Mouse (Mus musculus): Measurements from ENCODE around the gene Fbp1. TPM values are rescaled to one million over a fixed set of nuclear protein-coding genes. Genes with fewer than 3 reads are reported as not detected.

The Fbp1 gene
- polyA plus RNA-seq, 1 experiment from 2014 or later = not detected

DNA sequence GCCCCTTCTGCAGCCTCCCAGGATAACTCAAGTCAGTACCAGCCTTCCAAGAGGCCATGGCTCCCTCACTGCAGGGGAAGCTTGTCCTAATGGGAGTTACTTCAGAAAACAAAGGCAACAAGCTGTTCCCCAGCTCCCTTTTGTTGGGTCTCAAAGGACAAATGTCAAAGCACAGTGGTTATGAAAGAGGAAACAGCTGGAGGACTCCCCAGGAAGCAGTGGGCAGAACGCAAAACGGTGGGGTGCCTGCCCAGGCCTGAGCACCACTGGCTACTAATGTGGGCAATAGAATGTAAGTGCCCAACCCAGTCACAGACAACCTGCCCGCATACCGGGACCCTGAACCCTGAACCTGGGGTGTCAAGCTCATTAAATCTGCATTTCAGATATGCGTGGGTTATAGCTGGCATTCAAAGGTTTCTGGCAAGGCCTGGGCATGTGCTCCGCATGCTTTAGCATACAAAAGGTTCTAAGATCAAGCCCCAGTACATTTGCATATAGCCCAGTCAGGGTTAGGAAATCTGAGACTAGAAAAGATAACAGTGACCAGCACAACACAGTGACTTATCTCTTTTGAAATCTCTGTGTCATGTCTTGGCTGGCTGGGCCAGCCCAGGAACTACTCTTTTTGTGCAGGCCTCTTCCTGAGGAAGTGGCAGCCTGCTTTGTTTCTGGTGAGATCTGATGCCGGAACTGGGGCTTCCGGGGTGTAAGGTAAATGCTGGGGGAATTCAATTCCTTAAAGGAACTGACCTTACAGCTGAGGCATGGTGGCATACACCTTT lies 8.1 kb downstream of the Fbp1 start:
- H3K36me3 ChIP-seq (ENCODE audit: control insufficient read depth, insufficient read depth, low read length) = no peaks in the 10 kb centered on the region
- no peaks in the 10 kb centered on the region for H3K27me3 ChIP-seq (ENCODE audit: control insufficient read depth, insufficient read depth, low read length)
- H3K4me1 ChIP-seq (replicated peaks; ENCODE audit: control insufficient read depth, insufficient read depth, low read length) = 0 out of 2 replicates have a peak, but pooled peaks cover 2% of the 10 kb centered on the region
- H3K4me3 ChIP-seq (ENCODE audit: low read depth, low read length) = no peak overlapping the region
- H3K4me2 ChIP-seq (replicated peaks; ENCODE audit: low read depth, low read length) = no peak overlapping the region
- H3K27ac ChIP-seq (ENCODE audit: low read depth, low read length) = no peak overlapping the region
- DNase-seq (ENCODE audit: low spot score) = no peak
- no peak overlapping the region for H3K9ac ChIP-seq (ENCODE audit: low read depth, low read length)
- H3K9me3 ChIP-seq (ENCODE audit: control insufficient read depth, low read length) = no peaks in the 10 kb centered on the region
- 22% methylated on average over 8 of the region's 8 CpGs for WGBS
- 0 out of 2 replicates have a peak, but pooled peaks have one; percentile 19 for ATAC-seq (ENCODE audit: low FRiP score)

- 0 out of 2 replicates have a peak, but pooled peaks cover 2% of the 10 kb centered on the region for H3K4me1 ChIP-seq (replicated peaks; ENCODE audit: control insufficient read depth, insufficient read depth, low read length)
- H3K27me3 ChIP-seq (ENCODE audit: control insufficient read depth, insufficient read depth, low read length) = no peaks in the 10 kb centered on the region
- H3K4me3 ChIP-seq (ENCODE audit: low read depth, low read length) = no peak overlapping the region
- H3K27ac ChIP-seq (ENCODE audit: low read depth, low read length) = no peak overlapping the region
- H3K4me2 ChIP-seq (replicated peaks; ENCODE audit: low read depth, low read length) = no peak overlapping the region
- DNase-seq (ENCODE audit: low spot score) = no peak
- no peak for ATAC-seq (ENCODE audit: low FRiP score)
- no peaks in the 10 kb centered on the region for H3K9me3 ChIP-seq (ENCODE audit: control insufficient read depth, low read length)
- no peak overlapping the region for H3K9ac ChIP-seq (ENCODE audit: low read depth, low read length)
- WGBS = 21% methylated on average over 6 of the region's 6 CpGs
- no peaks in the 10 kb centered on the region for H3K36me3 ChIP-seq (ENCODE audit: control insufficient read depth, insufficient read depth, low read length)
Observed at GRCm38 (mm10) chr13:62879411-62879810, 8.7 kb downstream of the Fbp1 start.

DNA sequence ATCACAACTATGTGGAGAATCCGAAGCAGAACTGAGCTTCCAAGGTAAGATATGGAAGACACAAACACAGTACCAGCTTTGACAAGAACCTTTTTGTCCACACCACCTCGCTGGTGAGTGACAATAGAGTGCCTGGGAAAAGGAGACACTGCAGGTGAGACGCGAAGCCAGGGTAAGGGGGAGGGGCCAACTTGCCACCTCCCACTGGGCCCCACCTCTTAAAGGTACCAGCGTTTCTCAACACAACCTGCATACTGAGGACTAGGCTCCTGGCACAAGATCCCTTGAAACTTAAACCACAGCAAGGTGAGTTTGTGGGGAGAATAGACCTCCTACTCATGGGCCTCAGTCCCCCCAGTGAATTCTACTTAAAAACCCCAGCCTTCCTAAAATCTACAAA lies 10.8 kb downstream of the Fbp1 start:
- Histone ChIP-seq H3K4me3 (ENCODE audit: low read depth, low read length) (no peak overlapping the region), H3K27me3 (ENCODE audit: control insufficient read depth, insufficient read depth, low read length) (no peaks in the 10 kb centered on the region), H3K9me3 (ENCODE audit: control insufficient read depth, low read length) (no peaks in the 10 kb centered on the region), H3K36me3 (ENCODE audit: control insufficient read depth, insufficient read depth, low read length) (no peaks in the 10 kb centered on the region), H3K27ac (ENCODE audit: low read depth, low read length) (no peak overlapping the region), H3K9ac (ENCODE audit: low read depth, low read length) (no peak overlapping the region), H3K4me2 (replicated peaks; ENCODE audit: low read depth, low read length) (no peak overlapping the region), H3K4me1 (replicated peaks; ENCODE audit: control insufficient read depth, insufficient read depth, low read length) (0 out of 2 replicates have a peak, but pooled peaks cover 2% of the 10 kb centered on the region)
- ATAC-seq (ENCODE audit: low FRiP score) (no peak), DNase-seq (ENCODE audit: low spot score) (no peak)
- 9% methylated on average over 5 of the region's 5 CpGs for WGBS

GRCm38 (mm10) chr13:62876111-62876510 lies 12.0 kb downstream of the Fbp1 start:
- Histone ChIP-seq H3K27me3 (ENCODE audit: control insufficient read depth, insufficient read depth, low read length) (no peaks in the 10 kb centered on the region), H3K4me3 (ENCODE audit: low read depth, low read length) (no peak overlapping the region), H3K4me2 (replicated peaks; ENCODE audit: low read depth, low read length) (no peak overlapping the region), H3K9me3 (ENCODE audit: control insufficient read depth, low read length) (no peaks in the 10 kb centered on the region), H3K27ac (ENCODE audit: low read depth, low read length) (no peak overlapping the region), H3K9ac (ENCODE audit: low read depth, low read length) (no peak overlapping the region), H3K4me1 (replicated peaks; ENCODE audit: control insufficient read depth, insufficient read depth, low read length) (0 out of 2 replicates have a peak, but pooled peaks cover 2% of the 10 kb centered on the region), H3K36me3 (ENCODE audit: control insufficient read depth, insufficient read depth, low read length) (no peaks in the 10 kb centered on the region)
- WGBS = 69% methylated on average over 1 of the region's 1 CpGs
- DNase-seq (ENCODE audit: low spot score) (no peak), ATAC-seq (ENCODE audit: low FRiP score) (no peak)

DNA sequence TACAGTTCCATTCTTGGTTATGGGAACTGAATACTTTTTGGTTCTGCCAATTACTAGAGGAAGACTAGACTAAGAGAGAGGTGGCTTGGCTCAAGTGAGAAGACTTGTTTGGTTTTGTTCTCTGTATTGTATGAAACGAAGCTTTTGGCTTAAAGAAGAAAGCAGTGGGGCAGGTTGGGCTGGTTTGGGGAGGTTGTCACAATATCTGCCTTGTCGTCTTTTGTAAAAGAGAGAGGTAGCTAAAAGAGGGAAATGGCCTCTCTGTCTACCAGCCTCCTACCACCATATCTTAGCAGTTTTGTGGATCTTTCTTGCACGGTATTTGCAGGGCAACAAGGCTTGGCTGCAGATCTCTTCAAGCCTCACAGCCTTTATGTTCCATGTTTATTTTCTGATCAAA lies 15.8 kb downstream of the Fbp1 start:
- ATAC-seq (ENCODE audit: low FRiP score) (no peak), DNase-seq (ENCODE audit: low spot score) (no peak)
- no peaks in the 10 kb centered on the region for H3K9me3 ChIP-seq (ENCODE audit: control insufficient read depth, low read length)
- 66% methylated on average over 3 of the region's 3 CpGs for WGBS
- no peaks in the 10 kb centered on the region for H3K4me1 ChIP-seq (replicated peaks; ENCODE audit: control insufficient read depth, insufficient read depth, low read length)
- H3K27ac ChIP-seq (ENCODE audit: low read depth, low read length) = no peak overlapping the region
- no peaks in the 10 kb centered on the region for H3K36me3 ChIP-seq (ENCODE audit: control insufficient read depth, insufficient read depth, low read length)
- H3K4me3 ChIP-seq (ENCODE audit: low read depth, low read length) = no peak overlapping the region
- no peak overlapping the region for H3K4me2 ChIP-seq (replicated peaks; ENCODE audit: low read depth, low read length)
- no peak overlapping the region for H3K9ac ChIP-seq (ENCODE audit: low read depth, low read length)
- H3K27me3 ChIP-seq (ENCODE audit: control insufficient read depth, insufficient read depth, low read length) = no peaks in the 10 kb centered on the region

DNA sequence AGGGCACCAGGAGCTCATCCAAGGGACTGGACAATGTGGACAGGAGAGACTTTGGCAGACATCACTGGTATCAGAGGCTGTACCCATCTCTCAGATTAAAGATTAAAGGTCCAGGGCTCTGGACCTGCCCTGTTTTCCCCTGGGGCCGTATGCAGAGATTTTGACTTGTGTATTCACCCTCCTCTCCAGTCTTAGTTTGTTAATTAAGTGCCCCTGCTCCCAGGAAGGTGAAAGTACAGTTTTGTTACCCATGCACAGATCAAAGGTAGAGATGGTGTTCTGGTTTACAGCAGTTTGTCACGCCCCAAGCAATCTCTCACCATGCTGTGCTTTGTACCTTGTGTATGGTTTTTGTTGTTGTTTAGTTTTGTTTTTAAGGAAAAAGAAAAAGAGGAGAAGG lies 17.5 kb downstream of the Fbp1 start:
- 86% methylated on average over 2 of the region's 2 CpGs for WGBS
- H3K4me3 ChIP-seq (ENCODE audit: low read depth, low read length) = no peak overlapping the region
- no peaks in the 10 kb centered on the region for H3K4me1 ChIP-seq (replicated peaks; ENCODE audit: control insufficient read depth, insufficient read depth, low read length)
- ATAC-seq (ENCODE audit: low FRiP score) (no peak), DNase-seq (ENCODE audit: low spot score) (no peak)
- no peak overlapping the region for H3K27ac ChIP-seq (ENCODE audit: low read depth, low read length)
- H3K4me2 ChIP-seq (replicated peaks; ENCODE audit: low read depth, low read length) = no peak overlapping the region
- H3K9me3 ChIP-seq (ENCODE audit: control insufficient read depth, low read length) = no peaks in the 10 kb centered on the region
- H3K27me3 ChIP-seq (ENCODE audit: control insufficient read depth, insufficient read depth, low read length) = no peaks in the 10 kb centered on the region
- no peak overlapping the region for H3K9ac ChIP-seq (ENCODE audit: low read depth, low read length)
- H3K36me3 ChIP-seq (ENCODE audit: control insufficient read depth, insufficient read depth, low read length) = no peaks in the 10 kb centered on the region

DNA sequence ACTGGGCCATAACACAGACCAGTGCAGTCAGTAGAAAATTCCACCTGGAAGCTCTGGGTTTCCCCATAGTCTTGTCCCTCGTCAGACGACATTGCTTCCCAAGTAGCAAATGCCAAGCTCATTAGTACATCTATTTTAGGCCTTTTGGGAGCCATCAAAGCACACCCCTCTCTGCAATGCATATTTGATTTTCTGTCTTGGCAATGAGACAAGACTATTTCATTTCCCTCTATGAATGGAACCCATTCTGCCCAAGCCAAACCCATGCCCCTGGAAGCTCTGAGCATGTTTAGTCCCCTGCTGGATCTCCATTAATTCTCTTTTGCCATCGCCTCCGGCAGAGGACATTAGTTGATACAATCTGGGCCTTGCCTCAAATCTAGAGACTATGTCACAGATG lies 21.3 kb downstream of the Fbp1 start:
- H3K9ac ChIP-seq (ENCODE audit: low read depth, low read length) = no peak overlapping the region
- no peak overlapping the region for H3K4me2 ChIP-seq (replicated peaks; ENCODE audit: low read depth, low read length)
- no peak for ATAC-seq (ENCODE audit: low FRiP score)
- 90% methylated on average over 4 of the region's 4 CpGs for WGBS
- no peak for DNase-seq (ENCODE audit: low spot score)
- no peaks in the 10 kb centered on the region for H3K9me3 ChIP-seq (ENCODE audit: control insufficient read depth, low read length)
- H3K36me3 ChIP-seq (ENCODE audit: control insufficient read depth, insufficient read depth, low read length) = no peaks in the 10 kb centered on the region
- H3K27ac ChIP-seq (ENCODE audit: low read depth, low read length) = no peak overlapping the region
- H3K4me3 ChIP-seq (ENCODE audit: low read depth, low read length) = no peak overlapping the region
- H3K27me3 ChIP-seq (ENCODE audit: control insufficient read depth, insufficient read depth, low read length) = no peaks in the 10 kb centered on the region
- H3K4me1 ChIP-seq (replicated peaks; ENCODE audit: control insufficient read depth, insufficient read depth, low read length) = no peaks in the 10 kb centered on the region

DNA sequence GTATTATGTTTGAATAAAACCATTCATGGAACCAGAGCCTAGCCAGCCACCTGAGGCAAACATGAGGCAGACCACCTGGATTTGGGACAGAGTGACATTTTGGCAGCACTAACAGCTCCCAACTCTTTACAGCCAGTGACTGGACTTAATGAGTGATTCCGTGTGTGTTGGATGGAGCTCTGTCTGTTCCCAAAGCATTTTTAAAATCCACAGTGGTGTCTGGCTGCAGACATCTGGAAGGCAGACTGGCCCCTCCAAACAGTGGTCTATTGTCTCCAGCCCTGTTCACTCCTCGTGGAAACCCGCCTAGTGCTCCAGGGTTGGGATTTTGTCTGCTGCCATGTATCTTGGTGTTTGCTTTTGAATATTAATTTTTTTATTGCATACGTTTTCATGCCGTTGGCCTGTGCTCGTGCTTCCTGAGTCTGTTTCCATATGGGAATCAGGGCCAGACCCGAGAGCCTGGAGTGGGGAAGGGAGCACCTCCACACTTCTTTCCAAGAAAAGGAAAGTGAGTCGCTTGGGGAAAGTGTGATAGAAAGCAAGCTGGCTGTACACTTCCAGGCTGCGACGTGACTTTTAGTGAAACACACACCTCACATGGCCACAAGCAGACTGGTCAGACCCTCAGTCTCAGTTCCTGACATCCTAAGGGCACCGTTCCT lies 22.3 kb downstream of the Fbp1 start:
- Histone ChIP-seq H3K27me3 (ENCODE audit: control insufficient read depth, insufficient read depth, low read length) (no peaks in the 10 kb centered on the region), H3K36me3 (ENCODE audit: control insufficient read depth, insufficient read depth, low read length) (no peaks in the 10 kb centered on the region), H3K9me3 (ENCODE audit: control insufficient read depth, low read length) (no peaks in the 10 kb centered on the region), H3K9ac (ENCODE audit: low read depth, low read length) (no peak overlapping the region), H3K27ac (ENCODE audit: low read depth, low read length) (no peak overlapping the region), H3K4me3 (ENCODE audit: low read depth, low read length) (no peak overlapping the region), H3K4me1 (replicated peaks; ENCODE audit: control insufficient read depth, insufficient read depth, low read length) (no peaks in the 10 kb centered on the region), H3K4me2 (replicated peaks; ENCODE audit: low read depth, low read length) (no peak overlapping the region)
- 75% methylated on average over 11 of the region's 11 CpGs for WGBS
- ATAC-seq (ENCODE audit: low FRiP score) (no peak), DNase-seq (ENCODE audit: low spot score) (no peak)

GRCm38 (mm10) chr13:62863771-62864170 lies 24.3 kb downstream of the Fbp1 start:
- Histone ChIP-seq H3K36me3 (ENCODE audit: control insufficient read depth, insufficient read depth, low read length) (no peaks in the 10 kb centered on the region), H3K27ac (ENCODE audit: low read depth, low read length) (no peak overlapping the region), H3K4me3 (ENCODE audit: low read depth, low read length) (no peak overlapping the region), H3K9ac (ENCODE audit: low read depth, low read length) (no peak overlapping the region), H3K9me3 (ENCODE audit: control insufficient read depth, low read length) (no peaks in the 10 kb centered on the region), H3K4me1 (replicated peaks; ENCODE audit: control insufficient read depth, insufficient read depth, low read length) (no peaks in the 10 kb centered on the region), H3K27me3 (ENCODE audit: control insufficient read depth, insufficient read depth, low read length) (no peaks in the 10 kb centered on the region), H3K4me2 (replicated peaks; ENCODE audit: low read depth, low read length) (no peak overlapping the region)
- ATAC-seq (ENCODE audit: low FRiP score) = no peak
- DNase-seq (ENCODE audit: low spot score) = no peak
- 71% methylated on average over 6 of the region's 6 CpGs for WGBS
